Mouse (Mus musculus) layer of hippocampus, adult 9-11 months (tissue): Measurements from ENCODE around the gene Snd1.
A peak's percentile ranks its signal among the peaks of the same experiment; 100 is the strongest.

Source experiments
- DNase-seq: peaks from one replicate; pipeline ENCODE4 v3.0.0; 2022

Snd1 gene

GRCm38 (mm10) chr6:28717203-28717844, 242.4 kb downstream of the Snd1 start:
- DNase-seq, result no peak

- DNase-seq, result no peak
Measured at GRCm38 (mm10) chr6:28717845-28718237, 242.9 kb downstream of the Snd1 start.

- no peak for DNase-seq
Measured at GRCm38 (mm10) chr6:28720391-28721171, 245.6 kb downstream of the Snd1 start.

GRCm38 (mm10) chr6:28723059-28723458, 248.1 kb downstream of the Snd1 start:
- no peak for DNase-seq

GRCm38 (mm10) chr6:28724776-28725175, 249.8 kb downstream of the Snd1 start:
- no peak for DNase-seq

GRCm38 (mm10) chr6:28729236-28729635, 254.3 kb downstream of the Snd1 start:
- no peak for DNase-seq

- no peak for DNase-seq
Measured at GRCm38 (mm10) chr6:28729649-28730048, 254.7 kb downstream of the Snd1 start.

- no peak for DNase-seq
Measured at GRCm38 (mm10) chr6:28731246-28731645, 256.3 kb downstream of the Snd1 start.

GRCm38 (mm10) chr6:28733884-28734647, 259.1 kb downstream of the Snd1 start:
- no peak for DNase-seq

- no peak for DNase-seq
Measured at GRCm38 (mm10) chr6:28735116-28735515, 260.2 kb downstream of the Snd1 start.

GRCm38 (mm10) chr6:28736665-28737064, 261.7 kb downstream of the Snd1 start:
- DNase-seq, result no peak

- no peak for DNase-seq
Measured at GRCm38 (mm10) chr6:28737601-28738000, 262.7 kb downstream of the Snd1 start.

GRCm38 (mm10) chr6:28743586-28743985, 268.6 kb downstream of the Snd1 start:
- no peak for DNase-seq

GRCm38 (mm10) chr6:28745864-28746263, 270.9 kb downstream of the Snd1 start:
- DNase-seq, result peak; percentile 30

- DNase-seq, result peak; percentile 55
Measured at GRCm38 (mm10) chr6:28747025-28747424, 272.1 kb downstream of the Snd1 start.

GRCm38 (mm10) chr6:28747931-28748670, 273.2 kb downstream of the Snd1 start:
- no peak for DNase-seq

GRCm38 (mm10) chr6:28749224-28749623, 274.3 kb downstream of the Snd1 start:
- no peak for DNase-seq

- DNase-seq, result no peak
Measured at GRCm38 (mm10) chr6:28751186-28751585, 276.2 kb downstream of the Snd1 start.

- DNase-seq, result peak; percentile 81
Measured at GRCm38 (mm10) chr6:28753217-28753616, 278.3 kb downstream of the Snd1 start.

GRCm38 (mm10) chr6:28753681-28754080, 278.7 kb downstream of the Snd1 start:
- DNase-seq, result peak; percentile 71

- peak; percentile 41 for DNase-seq
Measured at GRCm38 (mm10) chr6:28754127-28754898, 279.4 kb downstream of the Snd1 start.
